Mouse (Mus musculus) naive thymus-derived CD4-positive, alpha-beta T cell, adult 2 months (primary cell): ENCODE measurements at regions not wholly inside any gene's neighbourhood (a gene's known extent, or its start where the extent isn't known, plus 50 kb on each side); places are given as distances from the start of the nearest gene placed in this dataset.

Experiments used
- DNase-seq: peaks from one replicate; pipeline ENCODE4 v3.0.0-alpha.2; 2011; ENCODE audit warnings: low read depth

- DNase-seq, result no peak
These were observed 128.9 kb upstream of the N6amt1 start for GRCm38 (mm10) chr16:87225085-87225484.

DNA sequence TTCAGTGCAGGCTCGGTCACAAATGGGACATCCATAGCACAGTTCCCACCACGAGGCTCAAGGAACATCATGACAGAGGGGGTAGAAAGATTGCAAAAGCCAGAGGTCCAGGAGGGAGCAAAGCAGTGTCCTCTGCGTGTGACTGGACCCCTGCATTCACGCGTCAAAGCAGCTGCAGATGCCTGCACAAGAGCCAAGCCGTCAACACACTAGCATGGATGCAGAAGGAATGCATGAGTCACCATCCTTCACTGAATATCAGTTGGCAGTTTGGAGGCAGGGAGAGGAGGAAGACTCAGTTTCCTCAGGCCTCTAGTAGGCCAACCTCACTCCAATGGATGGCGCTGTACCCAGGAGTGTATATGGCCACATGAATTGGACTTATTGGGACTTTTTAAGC lies 130.0 kb upstream of the N6amt1 start:
- no peak for DNase-seq

GRCm38 (mm10) chr16:87220611-87221010 lies 133.4 kb upstream of the N6amt1 start:
- no peak for DNase-seq

DNA sequence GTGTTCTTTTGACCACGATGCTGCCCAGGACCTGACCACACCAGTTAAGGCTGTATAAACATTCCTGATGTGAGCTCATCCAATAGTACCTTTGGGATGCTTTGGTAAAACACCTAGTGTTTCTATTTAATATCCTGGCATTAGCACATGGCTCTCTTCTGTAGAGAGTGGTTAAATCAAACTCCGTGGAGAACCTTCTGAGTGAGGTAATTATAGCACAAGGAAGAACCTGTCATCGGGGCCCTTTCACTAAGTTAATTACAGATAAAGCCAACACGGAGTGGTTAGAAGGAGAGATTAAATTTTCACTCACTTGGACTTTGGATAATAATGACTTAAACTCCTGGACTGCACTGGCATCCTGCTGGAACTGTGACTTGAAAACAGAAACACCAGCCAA lies 133.8 kb upstream of the N6amt1 start:
- DNase-seq, result no peak

GRCm38 (mm10) chr16:87207875-87208274 lies 146.1 kb upstream of the N6amt1 start:
- DNase-seq, result no peak

DNA sequence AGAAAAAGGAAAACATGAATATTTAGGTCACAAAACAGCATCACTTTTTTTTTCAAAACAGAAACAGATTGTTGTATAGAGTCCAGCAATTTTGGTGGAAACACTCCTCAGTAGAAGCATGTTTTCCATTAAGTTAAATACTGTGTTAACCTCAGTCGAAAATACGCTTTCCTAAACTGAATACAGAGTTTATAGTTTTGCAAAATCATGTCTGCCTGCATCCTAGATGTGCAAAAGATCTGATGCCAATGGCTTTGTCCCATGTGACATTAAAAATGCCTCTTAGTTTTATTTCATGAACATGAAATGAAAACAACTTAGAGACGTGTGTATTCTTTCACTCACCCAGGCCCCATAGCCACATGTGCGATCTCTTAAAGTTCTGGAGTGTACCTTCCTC lies 163.5 kb upstream of the N6amt1 start:
- DNase-seq, result no peak

GRCm38 (mm10) chr16:87188737-87189136 lies 165.2 kb upstream of the N6amt1 start:
- DNase-seq, result no peak

DNA sequence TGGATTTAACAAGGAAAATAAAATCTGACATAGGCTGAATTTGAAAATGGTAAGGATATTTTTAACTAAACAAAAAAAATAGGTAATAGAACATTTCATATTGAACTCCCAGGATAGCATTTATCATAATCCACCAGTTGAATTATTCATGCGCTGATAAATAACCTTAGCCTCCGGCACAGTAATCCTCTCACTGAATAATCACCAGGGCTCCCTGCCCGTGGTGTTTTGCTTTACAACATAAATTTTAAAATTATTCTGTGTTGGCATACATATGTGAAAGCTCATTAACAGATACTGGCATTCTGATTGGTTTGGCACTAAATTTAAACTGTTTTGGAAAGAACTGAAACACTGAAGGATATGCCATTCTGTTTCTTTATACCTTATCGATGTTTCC lies 181.6 kb upstream of the N6amt1 start:
- DNase-seq, result no peak

DNA sequence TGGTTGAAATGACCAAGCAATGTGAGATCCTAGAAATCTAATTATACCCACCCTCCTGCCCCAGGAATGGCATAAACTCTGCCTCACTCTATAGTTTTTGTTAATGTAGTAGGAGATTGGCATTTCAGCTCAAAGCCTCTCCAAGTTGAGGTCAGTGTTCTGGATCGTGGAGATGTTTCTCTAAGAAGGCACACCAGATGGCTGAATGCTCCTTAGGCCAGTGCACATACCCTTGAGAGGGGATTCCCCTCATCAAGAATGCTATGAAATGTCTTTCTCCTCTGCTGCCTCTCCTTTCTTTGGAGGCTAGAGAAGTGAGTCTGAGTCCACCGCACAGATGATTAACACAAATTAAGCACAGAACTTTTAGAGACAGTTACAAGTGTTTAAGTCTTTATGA lies 214.7 kb upstream of the N6amt1 start:
- DNase-seq, result no peak

DNA sequence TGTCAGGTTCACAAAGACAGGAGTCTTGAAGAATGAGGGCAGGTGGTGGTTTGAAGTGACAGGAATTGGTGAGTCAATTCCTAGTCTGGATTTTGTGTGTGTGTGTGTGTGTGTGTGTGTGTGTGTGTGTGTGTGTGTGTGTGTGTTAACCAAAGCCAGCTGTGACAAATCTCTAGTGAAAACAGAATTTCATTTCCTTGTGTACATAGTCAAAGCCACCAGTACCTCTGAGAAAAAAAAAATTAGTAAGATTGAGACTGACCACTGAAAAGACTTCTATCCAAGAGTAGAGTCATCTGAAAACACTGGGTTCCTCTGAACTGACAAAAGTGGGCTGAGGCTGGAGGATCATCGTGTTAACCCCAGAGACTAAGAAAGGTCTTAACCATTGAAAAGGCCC lies 217.5 kb upstream of the N6amt1 start:
- no peak for DNase-seq

- no peak for DNase-seq
These were observed 219.5 kb upstream of the N6amt1 start for GRCm38 (mm10) chr16:87134452-87134851.

DNA sequence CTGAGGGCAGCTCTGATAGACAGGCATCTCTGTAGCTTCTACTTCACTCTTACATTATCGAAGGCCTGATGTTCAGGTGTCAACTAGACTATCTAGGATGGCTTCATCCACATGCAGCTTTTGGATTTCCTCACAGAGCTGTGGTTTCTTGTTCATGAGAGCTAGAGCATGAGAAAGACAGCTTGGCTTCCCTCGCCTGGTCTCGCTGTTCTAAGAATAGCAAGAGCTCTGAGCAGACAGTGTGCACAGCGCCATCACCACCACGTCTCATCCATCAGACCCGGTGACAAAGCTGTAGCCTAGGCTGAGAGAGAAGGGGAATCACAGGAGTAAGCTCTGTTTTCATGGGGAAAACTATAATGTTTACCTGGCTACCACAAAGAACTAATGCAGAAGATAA lies 220.1 kb upstream of the N6amt1 start:
- no peak for DNase-seq

- no peak for DNase-seq
These were observed 221.9 kb upstream of the N6amt1 start for GRCm38 (mm10) chr16:87132082-87132481.

DNA sequence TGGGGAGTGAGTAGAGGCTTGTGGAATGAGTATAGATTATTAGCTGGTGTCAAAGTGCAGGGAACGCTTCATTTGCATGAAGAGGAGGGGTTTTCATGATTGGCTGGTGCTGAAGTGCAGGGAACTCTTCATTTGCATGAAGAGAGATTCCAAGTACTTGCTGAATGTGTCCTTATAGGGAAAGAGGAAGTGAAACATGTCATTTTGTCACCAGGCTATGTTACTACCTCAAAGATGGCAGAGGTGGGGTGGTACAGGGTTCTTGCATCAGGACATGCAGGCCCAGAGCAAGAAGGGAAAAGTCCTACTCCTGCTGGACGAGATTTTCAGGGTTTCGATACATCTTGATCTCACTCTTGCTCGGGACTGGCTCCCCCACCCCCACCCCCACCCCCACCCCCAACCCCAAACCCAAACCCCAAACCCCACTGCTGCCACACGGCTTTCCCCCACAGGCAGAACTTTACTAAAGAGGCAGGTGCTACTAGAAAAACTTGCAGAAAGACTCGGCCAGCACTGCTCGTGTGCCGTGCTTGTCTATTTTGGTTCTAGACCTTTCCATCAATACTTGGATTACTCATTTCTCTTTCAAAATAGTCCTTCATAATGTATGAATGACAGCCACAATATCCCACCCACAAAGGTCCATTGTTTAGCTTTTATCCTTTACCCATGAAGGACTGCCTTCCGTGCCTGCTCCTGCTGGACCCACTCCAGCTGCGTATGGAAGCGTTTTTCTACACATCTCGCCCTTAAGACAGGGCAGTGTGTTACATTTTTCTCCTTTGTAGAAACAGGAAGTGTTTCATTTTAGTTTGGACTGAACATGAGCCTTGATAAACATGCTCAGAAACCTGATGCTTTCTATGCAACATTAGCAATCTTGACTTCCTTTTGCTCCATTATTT lies 223.0 kb upstream of the N6amt1 start:
- DNase-seq, result no peak

GRCm38 (mm10) chr16:87129021-87129420 lies 225.0 kb upstream of the N6amt1 start:
- no peak for DNase-seq

DNA sequence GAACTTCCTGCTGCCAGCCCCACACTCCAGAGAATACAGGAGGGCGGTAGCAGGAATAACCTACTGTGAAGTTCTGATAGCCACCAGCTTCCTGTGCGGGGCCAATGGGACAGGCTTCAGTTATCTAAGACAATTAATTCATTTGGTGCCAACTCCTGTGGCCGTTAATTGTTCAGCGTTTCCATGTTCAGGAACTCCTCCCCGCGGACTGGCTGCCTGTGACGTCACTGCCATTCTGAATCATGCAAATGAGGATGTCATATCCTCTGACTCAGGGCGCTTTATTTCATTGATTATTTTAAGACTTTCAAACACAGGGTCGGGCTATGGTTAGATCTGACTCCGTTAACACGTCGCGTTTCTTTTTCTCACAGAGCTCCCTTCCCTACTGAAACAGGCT lies 225.8 kb upstream of the N6amt1 start:
- DNase-seq, result no peak

- no peak for DNase-seq
These were observed 229.5 kb upstream of the N6amt1 start for GRCm38 (mm10) chr16:87124519-87124918.

DNA sequence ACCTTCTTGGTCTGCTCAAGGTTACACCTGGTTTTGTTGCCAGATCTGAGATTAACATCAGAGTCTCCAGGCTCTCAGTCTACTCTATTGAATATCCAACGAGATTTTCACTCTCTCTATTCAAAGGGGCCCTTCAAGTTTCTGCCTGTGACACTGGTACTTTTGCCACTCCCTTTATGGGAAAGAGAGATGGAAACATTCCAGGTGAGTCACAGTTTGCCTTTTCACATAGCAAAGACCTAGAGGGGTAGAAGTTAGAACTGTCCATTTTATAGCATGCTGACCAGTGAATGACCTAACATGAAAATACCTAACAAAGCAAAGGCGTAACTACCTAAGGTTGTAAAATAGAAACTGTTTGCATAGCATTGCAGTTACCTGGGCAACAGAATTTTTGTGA lies 250.4 kb upstream of the N6amt1 start:
- no peak for DNase-seq

DNA sequence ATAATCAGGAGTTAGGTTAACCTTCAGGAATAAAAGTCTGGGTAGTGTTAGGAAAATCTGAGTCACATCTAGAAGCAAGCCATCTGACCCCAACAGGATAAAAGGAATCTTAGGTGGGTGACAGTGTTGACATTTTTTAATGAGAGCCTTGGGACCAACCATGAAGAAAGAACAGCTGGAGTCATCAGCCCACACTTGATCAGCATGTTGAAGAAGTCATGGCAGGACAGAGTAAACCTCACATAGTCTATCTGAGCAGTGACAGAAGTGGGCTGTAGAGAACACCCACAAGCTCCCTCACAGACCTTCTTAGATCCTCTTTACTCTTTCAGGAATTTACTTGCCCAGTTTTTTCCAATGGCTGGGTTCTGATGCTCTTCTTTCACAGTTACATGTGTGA lies 251.9 kb upstream of the N6amt1 start:
- DNase-seq, result no peak

DNA sequence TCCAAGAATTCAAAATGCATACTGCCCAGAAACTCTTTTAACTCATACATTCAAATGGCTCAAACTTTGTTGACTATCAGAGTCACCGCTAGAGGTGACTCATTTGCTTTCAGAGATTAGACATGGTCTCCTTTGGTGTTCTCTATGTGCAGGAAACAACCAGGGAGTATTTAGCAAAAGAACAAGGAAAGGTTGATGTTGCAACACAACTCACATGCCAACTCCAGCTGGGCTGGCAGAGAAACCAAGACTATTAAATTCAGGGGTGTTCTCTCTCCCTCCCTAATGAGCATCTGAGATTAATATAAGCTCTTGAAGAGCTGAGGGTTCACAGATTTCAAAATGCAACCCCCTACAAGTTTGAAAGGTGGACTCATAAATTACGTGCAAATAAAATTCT lies 262.0 kb upstream of the N6amt1 start:
- no peak for DNase-seq

GRCm38 (mm10) chr16:87089322-87089721 lies 264.7 kb upstream of the N6amt1 start:
- DNase-seq, result no peak

DNA sequence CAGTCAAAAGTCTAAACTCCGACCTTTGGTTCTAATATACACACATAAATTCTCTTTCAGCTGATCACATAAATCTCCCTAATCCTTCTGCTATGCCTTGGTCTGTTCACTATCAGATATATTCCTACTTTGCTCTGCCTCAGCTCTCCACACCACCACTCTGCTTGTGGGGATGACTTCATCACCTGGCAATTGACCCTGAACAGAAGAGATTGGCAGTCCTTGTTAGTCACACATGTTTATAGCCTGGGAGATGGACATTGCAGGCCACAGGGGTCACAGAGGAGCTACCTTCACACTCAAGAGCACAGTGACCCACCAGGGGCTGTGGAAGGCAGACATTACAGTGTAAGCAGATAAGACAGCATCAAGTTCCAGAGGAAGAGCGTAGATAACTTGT lies 270.5 kb upstream of the N6amt1 start:
- DNase-seq, result no peak

DNA sequence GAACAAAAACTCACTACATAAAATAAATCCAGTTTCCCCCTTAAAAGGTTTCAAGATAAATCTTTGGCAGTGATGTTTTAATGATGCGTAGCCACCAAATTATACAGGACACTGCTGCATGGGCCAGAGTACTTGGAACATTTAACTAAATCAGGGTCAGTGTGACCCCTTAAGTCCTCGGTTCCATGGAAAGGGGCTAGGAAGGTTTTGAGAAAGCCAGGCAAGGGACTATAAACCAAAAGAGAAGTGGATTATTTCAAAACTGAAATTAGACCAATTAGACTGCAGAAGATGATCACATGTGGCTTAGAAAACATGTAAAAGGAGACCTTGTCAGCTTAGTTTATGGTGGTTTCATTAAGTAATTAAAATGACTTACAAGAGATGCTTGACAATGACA lies 276.6 kb upstream of the N6amt1 start:
- DNase-seq, result no peak

- no peak for DNase-seq
These were observed 284.7 kb upstream of the N6amt1 start for GRCm38 (mm10) chr16:87069294-87069693.
